21 mouse cellular contexts compared by ENCODE assay signal in the genomic region with DNA sequence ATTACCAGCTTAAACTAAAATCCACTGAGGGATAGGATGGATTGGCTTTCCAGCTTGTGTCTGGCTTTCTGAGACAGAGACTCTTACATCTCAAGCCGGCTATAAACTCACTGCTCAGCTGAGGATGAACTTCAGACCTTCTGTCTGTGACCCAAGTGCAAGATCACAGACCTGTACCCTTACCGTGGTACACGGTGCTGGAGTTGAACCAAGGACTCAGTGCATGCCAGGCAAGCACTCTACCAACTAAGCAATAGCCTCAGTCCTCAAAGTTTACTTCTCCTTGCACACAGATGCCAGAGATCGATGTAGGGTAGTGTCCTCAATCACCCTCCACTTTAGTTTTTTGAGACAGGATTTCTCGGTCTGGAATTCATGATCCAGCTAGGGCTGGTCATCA.
"Had no signal": no experiment of that assay in that cellular context is flagged by ENCODE, and none has a peak within 500 bp of the region (broad histone marks: within the 10 kb centered on the region; RNA-seq: fewer than 3 reads in every experiment).

No protein-coding gene starts in this region.

- ATAC-seq: intestine, postnatal 0 days had no signal

- DNase-seq: layer of hippocampus, adult 9-11 months; lung, adult 18-20 months; lung, postnatal 10 days; lung, postnatal 4 days; midbrain, embryonic 14.5 days; right cerebral cortex, adult 18-20 months; right cerebral cortex, postnatal 14 days; right cerebral cortex, postnatal 4 days; thymus, adult 2 months; thymus, postnatal 14 days; thymus, postnatal 4 days had no signal

- H3K4me1 ChIP-seq: hindbrain, embryonic 15.5 days; lung, embryonic 15.5 days; neural tube, embryonic 12.5 days had no signal

- H3K9me3 ChIP-seq: hindbrain, embryonic 15.5 days; liver, embryonic 15.5 days; lung, embryonic 15.5 days; neural tube, embryonic 12.5 days; neural tube, embryonic 15.5 days had no signal

- H3K4me3 ChIP-seq: hindbrain, embryonic 15.5 days; layer of hippocampus, adult 2 months; liver, embryonic 15.5 days; lung, embryonic 15.5 days; neural tube, embryonic 12.5 days; neural tube, embryonic 15.5 days had no signal

- H3K27ac ChIP-seq: hindbrain, embryonic 15.5 days; layer of hippocampus, adult 2 months; liver, embryonic 15.5 days; lung, embryonic 15.5 days; neural tube, embryonic 12.5 days; neural tube, embryonic 15.5 days; stomach, postnatal 0 days had no signal

- H3K36me3 ChIP-seq: neural tube, embryonic 15.5 days had no signal

- H3K9ac ChIP-seq: hindbrain, embryonic 15.5 days; liver, embryonic 15.5 days; lung, embryonic 15.5 days; neural tube, embryonic 12.5 days; neural tube, embryonic 15.5 days had no signal

- H3K27me3 ChIP-seq: hindbrain, embryonic 15.5 days; liver, embryonic 15.5 days; lung, embryonic 15.5 days; neural tube, embryonic 12.5 days; neural tube, embryonic 15.5 days had no signal

- H3K4me2 ChIP-seq: hindbrain, embryonic 15.5 days; liver, embryonic 11.5 days; liver, embryonic 15.5 days; lung, embryonic 15.5 days; midbrain, embryonic 11.5 days; neural tube, embryonic 12.5 days; neural tube, embryonic 15.5 days had no signal
